Mouse (Mus musculus) midbrain, embryonic 10.5 days (tissue): ENCODE measurements around the gene Pde4d. TPM values are rescaled to one million over a fixed set of nuclear protein-coding genes. Genes with fewer than 3 reads are reported as not detected.

Experiments used
- DNase-seq: peaks from one replicate; pipeline ENCODE4 v3.0.0-alpha.2; 2017; ENCODE audit warnings: low spot score
- H3K27ac ChIP-seq: fragments of 300-500 bp; sonication (generic); replicated peaks from 2 replicates; pipeline ENCODE4 v1.5.1; 2016; ENCODE audit warnings: mild to moderate bottlenecking
- H3K27me3 ChIP-seq: fragments of 300-500 bp; sonication (generic); 2 replicates; pipeline ENCODE4 v1.6.1; 2016; ENCODE audit warnings: low read depth, mild to moderate bottlenecking; ENCODE audit not compliant: poor library complexity, severe bottlenecking
- H3K36me3 ChIP-seq: fragments of 300-500 bp; sonication (generic); 2 replicates; pipeline ENCODE4 v1.6.1; 2016; ENCODE audit warnings: mild to moderate bottlenecking, moderate library complexity
- H3K4me1 ChIP-seq: fragments of 300-500 bp; sonication (generic); 2 replicates; pipeline ENCODE4 v1.6.1; 2016
- H3K4me3 ChIP-seq: fragments of 300-500 bp; sonication (generic); 2 replicates; pipeline ENCODE4 v1.5.1; 2016; ENCODE audit warnings: mild to moderate bottlenecking, moderate library complexity
- H3K9me3 ChIP-seq: fragments of 300-500 bp; sonication (generic); replicated peaks from 2 replicates; pipeline ENCODE4 v1.6.1; 2016; ENCODE audit warnings: mild to moderate bottlenecking
- WGBS: fragments of 180-500 bp; shearing (Covaris S2); methylation state at CpG from one replicate; pipeline ENCODE4 v1.1.7; 2016; 5-methylcytosine and 5-hydroxymethylcytosine counted together
- polyA plus RNA-seq: library from polyadenylated mRNA; unstranded; fragments of >200 nt; fragmentation: Nextera tagmentation; extraction: Ambion mirVana; gene quantifications from 2 replicates; pipeline ENCODE4 v1.2.1, GENCODE M21; 2016

The Pde4d gene
- polyA plus RNA-seq, 1 experiment from 2014 or later: 10.8 TPM

GRCm38 (mm10) chr13:109268659-109269322 is 819.0 kb downstream of the Pde4d start:
- Histone ChIP-seq H3K27me3 (no peaks in the 10 kb centered on the region), H3K27ac (no peak overlapping the region), H3K9me3 (no peaks in the 10 kb centered on the region), H3K4me1 (0 out of 2 replicates have a peak, but pooled peaks cover 8% of the 10 kb centered on the region), H3K4me3 (no peak overlapping the region), H3K36me3 (no peaks in the 10 kb centered on the region)
- 93% methylated on average over 4 of the region's 4 CpGs for WGBS
- no peak for DNase-seq

GRCm38 (mm10) chr13:109274869-109275268 is 825.1 kb downstream of the Pde4d start:
- no peak for DNase-seq
- WGBS: 92% methylated on average over 10 of the region's 10 CpGs
- no peak overlapping the region for H3K27ac ChIP-seq
- no peaks in the 10 kb centered on the region; the same call in 1 of the 2 replicates for H3K9me3 ChIP-seq
- H3K4me3 ChIP-seq: no peak overlapping the region
- no peaks in the 10 kb centered on the region for H3K27me3 ChIP-seq
- H3K36me3 ChIP-seq: no peaks in the 10 kb centered on the region
- H3K4me1 ChIP-seq: no peaks in the 10 kb centered on the region

GRCm38 (mm10) chr13:109277792-109278191 is 828.0 kb downstream of the Pde4d start:
- Histone ChIP-seq H3K4me3 (no peak overlapping the region), H3K27ac (no peak overlapping the region), H3K4me1 (no peaks in the 10 kb centered on the region), H3K27me3 (no peaks in the 10 kb centered on the region), H3K9me3 (no peaks in the 10 kb centered on the region; the same call in 1 of the 2 replicates), H3K36me3 (no peaks in the 10 kb centered on the region)
- no peak for DNase-seq
- 69% methylated on average over 7 of the region's 7 CpGs for WGBS

GRCm38 (mm10) chr13:109278504-109278912 is 828.8 kb downstream of the Pde4d start:
- H3K9me3 ChIP-seq: no peaks in the 10 kb centered on the region; the same call in 1 of the 2 replicates
- H3K4me1 ChIP-seq: no peaks in the 10 kb centered on the region
- H3K4me3 ChIP-seq: no peak overlapping the region
- DNase-seq: no peak
- no peak overlapping the region for H3K27ac ChIP-seq
- WGBS: 76% methylated on average over 10 of the region's 10 CpGs
- no peaks in the 10 kb centered on the region for H3K27me3 ChIP-seq
- no peaks in the 10 kb centered on the region for H3K36me3 ChIP-seq

- DNase-seq: no peak
- Histone ChIP-seq H3K4me1 (no peaks in the 10 kb centered on the region), H3K27me3 (no peaks in the 10 kb centered on the region), H3K9me3 (no peaks in the 10 kb centered on the region; the same call in 1 of the 2 replicates), H3K36me3 (no peaks in the 10 kb centered on the region), H3K27ac (no peak overlapping the region), H3K4me3 (no peak overlapping the region)
- WGBS: 89% methylated on average over 6 of the region's 6 CpGs
Measured at GRCm38 (mm10) chr13:109279211-109279610, 829.5 kb downstream of the Pde4d start.

GRCm38 (mm10) chr13:109280433-109280832 is 830.7 kb downstream of the Pde4d start:
- H3K4me1 ChIP-seq: no peaks in the 10 kb centered on the region
- DNase-seq: no peak
- no peaks in the 10 kb centered on the region for H3K36me3 ChIP-seq
- no peak overlapping the region for H3K27ac ChIP-seq
- H3K9me3 ChIP-seq: no peaks in the 10 kb centered on the region; the same call in 1 of the 2 replicates
- 98% methylated on average over 5 of the region's 5 CpGs for WGBS
- no peak overlapping the region for H3K4me3 ChIP-seq
- no peaks in the 10 kb centered on the region for H3K27me3 ChIP-seq

GRCm38 (mm10) chr13:109287465-109287864 is 837.7 kb downstream of the Pde4d start:
- H3K27ac ChIP-seq: no peak overlapping the region
- H3K27me3 ChIP-seq: no peaks in the 10 kb centered on the region
- H3K36me3 ChIP-seq: no peaks in the 10 kb centered on the region
- peaks cover 7% of the 10 kb centered on the region; the same call in 1 of the 2 replicates for H3K4me1 ChIP-seq
- no peak for DNase-seq
- 91% methylated on average over 6 of the region's 6 CpGs for WGBS
- H3K4me3 ChIP-seq: no peak overlapping the region
- no peaks in the 10 kb centered on the region for H3K9me3 ChIP-seq

GRCm38 (mm10) chr13:109290922-109291321 is 841.2 kb downstream of the Pde4d start:
- H3K4me3 ChIP-seq: no peak overlapping the region
- peak overlapping the region; percentile 49; the same call in 1 of the 2 replicates for H3K27ac ChIP-seq
- DNase-seq: no peak
- 50% methylated on average over 4 of the region's 4 CpGs for WGBS
- no peaks in the 10 kb centered on the region for H3K9me3 ChIP-seq
- H3K36me3 ChIP-seq: no peaks in the 10 kb centered on the region
- no peaks in the 10 kb centered on the region for H3K27me3 ChIP-seq
- H3K4me1 ChIP-seq: peaks cover 26% of the 10 kb centered on the region

- H3K27me3 ChIP-seq: no peaks in the 10 kb centered on the region
- H3K4me1 ChIP-seq: peaks cover 39% of the 10 kb centered on the region
- no peaks in the 10 kb centered on the region for H3K36me3 ChIP-seq
- peak; percentile 14 for DNase-seq
- H3K9me3 ChIP-seq: no peaks in the 10 kb centered on the region
- H3K4me3 ChIP-seq: no peak overlapping the region
- H3K27ac ChIP-seq: no peak overlapping the region
Measured at GRCm38 (mm10) chr13:109293011-109293410, 843.3 kb downstream of the Pde4d start.

- peak overlapping the region; percentile 67 for H3K27ac ChIP-seq
- no peaks in the 10 kb centered on the region for H3K9me3 ChIP-seq
- no peaks in the 10 kb centered on the region for H3K27me3 ChIP-seq
- no peak overlapping the region for H3K4me3 ChIP-seq
- H3K36me3 ChIP-seq: no peaks in the 10 kb centered on the region
- H3K4me1 ChIP-seq: peaks cover 32% of the 10 kb centered on the region
- WGBS: 62% methylated on average over 3 of the region's 3 CpGs
- no peak for DNase-seq
Measured at GRCm38 (mm10) chr13:109296347-109297037, 846.7 kb downstream of the Pde4d start.

- Histone ChIP-seq H3K4me1 (peaks cover 26% of the 10 kb centered on the region), H3K36me3 (no peaks in the 10 kb centered on the region), H3K27ac (no peak overlapping the region), H3K9me3 (no peaks in the 10 kb centered on the region), H3K4me3 (no peak overlapping the region), H3K27me3 (no peaks in the 10 kb centered on the region)
- 90% methylated on average over 7 of the region's 7 CpGs for WGBS
- DNase-seq: no peak
Measured at GRCm38 (mm10) chr13:109298852-109299251, 849.1 kb downstream of the Pde4d start.

- no peak overlapping the region for H3K4me3 ChIP-seq
- no peak overlapping the region for H3K27ac ChIP-seq
- no peak for DNase-seq
- no peaks in the 10 kb centered on the region for H3K36me3 ChIP-seq
- 92% methylated on average over 12 of the region's 12 CpGs for WGBS
- H3K9me3 ChIP-seq: no peaks in the 10 kb centered on the region
- peaks cover 24% of the 10 kb centered on the region for H3K4me1 ChIP-seq
- H3K27me3 ChIP-seq: no peaks in the 10 kb centered on the region
Measured at GRCm38 (mm10) chr13:109299511-109300250, 849.9 kb downstream of the Pde4d start.

- H3K27me3 ChIP-seq: no peaks in the 10 kb centered on the region
- no peak overlapping the region for H3K27ac ChIP-seq
- H3K4me3 ChIP-seq: no peak overlapping the region
- H3K36me3 ChIP-seq: no peaks in the 10 kb centered on the region
- WGBS: 88% methylated on average over 7 of the region's 7 CpGs
- DNase-seq: no peak
- H3K9me3 ChIP-seq: no peaks in the 10 kb centered on the region
- no peaks in the 10 kb centered on the region for H3K4me1 ChIP-seq
Measured at GRCm38 (mm10) chr13:109312542-109312941, 862.8 kb downstream of the Pde4d start.
